ENCODE assay signal across 8 mouse cellular contexts in genomic region chr19:29523701-29524100, GRCm38 (mm10). TPM values are rescaled to one million over a fixed set of nuclear protein-coding genes. Genes with fewer than 3 reads are reported as not detected.
DNase-seq lines count a peak whose midpoint lies in the region; ATAC-seq and TF ChIP-seq lines count a peak whose summit lies in the region.

No protein-coding gene starts in this region.

- H3K4me2 ChIP-seq in kidney, embryonic 15.5 days, result peak overlapping the region; percentile 76
- H3K4me2 ChIP-seq in hindbrain, postnatal 0 days (ENCODE audit: low read depth, low read length), result peak overlapping the region; percentile 92
- peak overlapping the region; percentile 83 for H3K4me2 ChIP-seq in midbrain, postnatal 0 days (ENCODE audit: low read depth, low read length, poor library complexity, severe bottlenecking)

- no peak for TF ChIP-seq CTCF in hindbrain, postnatal 0 days (IDR thresholded peaks at IDR 0.05; ENCODE audit: low read depth)
- TF ChIP-seq CTCF in midbrain, postnatal 0 days (IDR thresholded peaks at IDR 0.05), result no peak

- WGBS in kidney, embryonic 15.5 days, result 29% methylated on average over 5 of the region's 5 CpGs
- WGBS in hindbrain, postnatal 0 days, result 45% methylated on average over 5 of the region's 5 CpGs
- 46% methylated on average over 5 of the region's 5 CpGs for WGBS in midbrain, postnatal 0 days

- peak overlapping the region; percentile 94 for H3K9ac ChIP-seq in kidney, embryonic 15.5 days
- no peak overlapping the region; the same call in 1 of the 2 replicates for H3K9ac ChIP-seq in hindbrain, postnatal 0 days (replicated peaks; ENCODE audit: low read length)
- H3K9ac ChIP-seq in midbrain, postnatal 0 days (replicated peaks; ENCODE audit: low read length, poor library complexity, severe bottlenecking), result 0 out of 2 replicates have a peak overlapping the region, but pooled peaks have one; percentile 86

- no peaks in the 10 kb centered on the region for H3K27me3 ChIP-seq in kidney, embryonic 15.5 days
- H3K27me3 ChIP-seq in hindbrain, postnatal 0 days (ENCODE audit: insufficient read depth, low read length), result no peaks in the 10 kb centered on the region
- H3K27me3 ChIP-seq in midbrain, postnatal 0 days (ENCODE audit: insufficient read depth, low read length), result no peaks in the 10 kb centered on the region

- 0 out of 2 replicates have a peak, but pooled peaks cover 2% of the 10 kb centered on the region for H3K9me3 ChIP-seq in kidney, embryonic 15.5 days (replicated peaks)
- H3K9me3 ChIP-seq in hindbrain, postnatal 0 days (ENCODE audit: low read length), result no peaks in the 10 kb centered on the region
- no peaks in the 10 kb centered on the region for H3K9me3 ChIP-seq in midbrain, postnatal 0 days (ENCODE audit: low read length)

- 0 out of 2 replicates have a peak overlapping the region, but pooled peaks have one; percentile 95 for H3K27ac ChIP-seq in kidney, embryonic 15.5 days
- H3K27ac ChIP-seq in hindbrain, postnatal 0 days, result no peak overlapping the region
- H3K27ac ChIP-seq in midbrain, postnatal 0 days (ENCODE audit: low read depth, low read length), result no peak overlapping the region

- DNase-seq in kidney, adult 18-20 months, result no peak
- peak; percentile 65 for DNase-seq in Muller cell, postnatal 12 days (ENCODE audit: inconsistent ontology term)
- DNase-seq in hindbrain, postnatal 0 days (ENCODE audit: low spot score), result no peak
- no peak for DNase-seq in midbrain, postnatal 0 days (ENCODE audit: low spot score)
- no peak for DNase-seq in adrenal gland, postnatal 4 days (ENCODE audit: low spot score in 2 of 2)
- DNase-seq in gastrocnemius, postnatal 4 days (ENCODE audit: low spot score in 2 of 2), result no peak
- no peak for DNase-seq in frontal cortex, postnatal 25 days (ENCODE audit: low spot score in 2 of 2)

- H3K36me3 ChIP-seq in kidney, embryonic 15.5 days, result 0 out of 2 replicates have a peak, but pooled peaks cover 4% of the 10 kb centered on the region
- H3K36me3 ChIP-seq in hindbrain, postnatal 0 days (ENCODE audit: insufficient read depth, low read length), result no peaks in the 10 kb centered on the region
- no peaks in the 10 kb centered on the region for H3K36me3 ChIP-seq in midbrain, postnatal 0 days (ENCODE audit: insufficient read depth, low read length)

- ATAC-seq in kidney, embryonic 15.5 days (replicated peaks; ENCODE audit: low FRiP score), result no peak
- no peak for ATAC-seq in hindbrain, postnatal 0 days
- no peak for ATAC-seq in midbrain, postnatal 0 days (ENCODE audit: low FRiP score)

- H3K4me3 ChIP-seq in kidney, embryonic 15.5 days (replicated peaks), result peak overlapping the region; percentile 95
- peak overlapping the region; percentile 89 for H3K4me3 ChIP-seq in hindbrain, postnatal 0 days (ENCODE audit: low read length)
- H3K4me3 ChIP-seq in midbrain, postnatal 0 days (ENCODE audit: low read depth, low read length), result peak overlapping the region; percentile 68

- H3K4me1 ChIP-seq in kidney, embryonic 15.5 days, result peaks cover 22% of the 10 kb centered on the region
- H3K4me1 ChIP-seq in hindbrain, postnatal 0 days (ENCODE audit: insufficient read depth, low read length), result peaks cover 6% of the 10 kb centered on the region
- no peaks in the 10 kb centered on the region; the same call in 1 of the 2 replicates for H3K4me1 ChIP-seq in midbrain, postnatal 0 days (ENCODE audit: insufficient read depth, low read length)

RNA-seq across cellular contexts. Expression of gene Ric1, which starts 1.6 kb away (rescaled TPM):
- polyA plus RNA-seq in kidney, embryonic 15.5 days (2015; fragmentation: Nextera tagmentation; extraction: Ambion mirVana), result 14.2 and 14.6 TPM in 2 replicates
- 29.1 and 39.5 TPM in 2 replicates for total RNA-seq in hindbrain, postnatal 0 days (2014; rRNA removed)
- 11.4 and 12.0 TPM in 2 replicates for polyA plus RNA-seq in hindbrain, postnatal 0 days (2015; fragmentation: Nextera tagmentation; extraction: Ambion mirVana)
- total RNA-seq in midbrain, postnatal 0 days (2014; rRNA removed), result 37.4 and 45.9 TPM in 2 replicates
- polyA plus RNA-seq in midbrain, postnatal 0 days (2015; fragmentation: Nextera tagmentation; extraction: Ambion mirVana), result 10.7 and 13.8 TPM in 2 replicates
- 10 to 100 TPM; 37.6 to 41.6 TPM for total RNA-seq in adrenal gland, postnatal 4 days (2021)
- total RNA-seq in gastrocnemius, postnatal 4 days (2021), result 10 to 100 TPM; 34.2 to 40.2 TPM
